Mouse (Mus musculus): Measurements from ENCODE around the gene Ppp1r9a. TPM values are rescaled to one million over a fixed set of nuclear protein-coding genes. Genes with fewer than 3 reads are reported as not detected.

Ppp1r9a gene
- polyA plus RNA-seq, 1 experiment: 32.7 TPM

- TF ChIP-seq POLR2A (IDR thresholded peaks at IDR 0.05; ENCODE audit: borderline replicate concordance, extremely low read depth, insufficient read depth, insufficient read length, poor library complexity, severe bottlenecking): no peak
- no peak for TF ChIP-seq CTCF (IDR thresholded peaks at IDR 0.05; ENCODE audit: borderline replicate concordance, extremely low read depth, insufficient read depth, insufficient read length)
- no peak for DNase-seq (ENCODE audit: low read depth)
Measured at GRCm38 (mm10) chr6:4962197-4962596, 59.5 kb downstream of the Ppp1r9a start.

- DNase-seq (ENCODE audit: low read depth): no peak
- no peak for TF ChIP-seq CTCF (IDR thresholded peaks at IDR 0.05; ENCODE audit: borderline replicate concordance, extremely low read depth, insufficient read depth, insufficient read length)
- TF ChIP-seq POLR2A (IDR thresholded peaks at IDR 0.05; ENCODE audit: borderline replicate concordance, extremely low read depth, insufficient read depth, insufficient read length, poor library complexity, severe bottlenecking): no peak
Measured at GRCm38 (mm10) chr6:4963049-4963448, 60.3 kb downstream of the Ppp1r9a start.

- TF ChIP-seq POLR2A (IDR thresholded peaks at IDR 0.05; ENCODE audit: borderline replicate concordance, extremely low read depth, insufficient read depth, insufficient read length, poor library complexity, severe bottlenecking): no peak
- TF ChIP-seq CTCF (IDR thresholded peaks at IDR 0.05; ENCODE audit: borderline replicate concordance, extremely low read depth, insufficient read depth, insufficient read length): no peak
- DNase-seq (ENCODE audit: low read depth): no peak
Measured at GRCm38 (mm10) chr6:4967236-4967635, 64.5 kb downstream of the Ppp1r9a start.

- peak; percentile 46 for DNase-seq (ENCODE audit: low read depth)
- TF ChIP-seq POLR2A (IDR thresholded peaks at IDR 0.05; ENCODE audit: borderline replicate concordance, extremely low read depth, insufficient read depth, insufficient read length, poor library complexity, severe bottlenecking) (no peak), CTCF (IDR thresholded peaks at IDR 0.05; ENCODE audit: borderline replicate concordance, extremely low read depth, insufficient read depth, insufficient read length) (no peak)
Measured at GRCm38 (mm10) chr6:4971229-4971628, 68.5 kb downstream of the Ppp1r9a start.

GRCm38 (mm10) chr6:4972808-4973207 is 70.1 kb downstream of the Ppp1r9a start:
- DNase-seq (ENCODE audit: low read depth): peak; percentile 71
- TF ChIP-seq CTCF (IDR thresholded peaks at IDR 0.05; ENCODE audit: borderline replicate concordance, extremely low read depth, insufficient read depth, insufficient read length): 0 out of 2 replicates have a peak, but pooled peaks have one; percentile 0
- TF ChIP-seq POLR2A (IDR thresholded peaks at IDR 0.05; ENCODE audit: borderline replicate concordance, extremely low read depth, insufficient read depth, insufficient read length, poor library complexity, severe bottlenecking): no peak

- no peak for DNase-seq (ENCODE audit: low read depth)
- no peak for TF ChIP-seq POLR2A (IDR thresholded peaks at IDR 0.05; ENCODE audit: borderline replicate concordance, extremely low read depth, insufficient read depth, insufficient read length, poor library complexity, severe bottlenecking)
- no peak for TF ChIP-seq CTCF (IDR thresholded peaks at IDR 0.05; ENCODE audit: borderline replicate concordance, extremely low read depth, insufficient read depth, insufficient read length)
Measured at GRCm38 (mm10) chr6:4973337-4973736, 70.6 kb downstream of the Ppp1r9a start.

- no peak for DNase-seq (ENCODE audit: low read depth)
- no peak for TF ChIP-seq POLR2A (IDR thresholded peaks at IDR 0.05; ENCODE audit: borderline replicate concordance, extremely low read depth, insufficient read depth, insufficient read length, poor library complexity, severe bottlenecking)
- no peak for TF ChIP-seq CTCF (IDR thresholded peaks at IDR 0.05; ENCODE audit: borderline replicate concordance, extremely low read depth, insufficient read depth, insufficient read length)
Measured at GRCm38 (mm10) chr6:4977515-4977914, 74.8 kb downstream of the Ppp1r9a start.

- DNase-seq (ENCODE audit: low read depth): no peak
- TF ChIP-seq CTCF (IDR thresholded peaks at IDR 0.05; ENCODE audit: borderline replicate concordance, extremely low read depth, insufficient read depth, insufficient read length): no peak
- no peak for TF ChIP-seq POLR2A (IDR thresholded peaks at IDR 0.05; ENCODE audit: borderline replicate concordance, extremely low read depth, insufficient read depth, insufficient read length, poor library complexity, severe bottlenecking)
Measured at GRCm38 (mm10) chr6:4978249-4978648, 75.5 kb downstream of the Ppp1r9a start.

- no peak for TF ChIP-seq POLR2A (IDR thresholded peaks at IDR 0.05; ENCODE audit: borderline replicate concordance, extremely low read depth, insufficient read depth, insufficient read length, poor library complexity, severe bottlenecking)
- TF ChIP-seq CTCF (IDR thresholded peaks at IDR 0.05; ENCODE audit: borderline replicate concordance, extremely low read depth, insufficient read depth, insufficient read length): no peak
- DNase-seq (ENCODE audit: low read depth): no peak
Measured at GRCm38 (mm10) chr6:4978897-4979296, 76.2 kb downstream of the Ppp1r9a start.

- TF ChIP-seq POLR2A (IDR thresholded peaks at IDR 0.05; ENCODE audit: borderline replicate concordance, extremely low read depth, insufficient read depth, insufficient read length, poor library complexity, severe bottlenecking) (no peak), CTCF (IDR thresholded peaks at IDR 0.05; ENCODE audit: borderline replicate concordance, extremely low read depth, insufficient read depth, insufficient read length) (no peak)
- no peak for DNase-seq (ENCODE audit: low read depth)
Measured at GRCm38 (mm10) chr6:4980113-4980512, 77.4 kb downstream of the Ppp1r9a start.

- peak; percentile 44; the same call in 1 of the 2 replicates for TF ChIP-seq CTCF (IDR thresholded peaks at IDR 0.05; ENCODE audit: borderline replicate concordance, extremely low read depth, insufficient read depth, insufficient read length)
- no peak for TF ChIP-seq POLR2A (IDR thresholded peaks at IDR 0.05; ENCODE audit: borderline replicate concordance, extremely low read depth, insufficient read depth, insufficient read length, poor library complexity, severe bottlenecking)
- DNase-seq (ENCODE audit: low read depth): peak; percentile 47
Measured at GRCm38 (mm10) chr6:4982686-4983162, 80.0 kb downstream of the Ppp1r9a start.

GRCm38 (mm10) chr6:4985668-4986067 is 83.0 kb downstream of the Ppp1r9a start:
- no peak for DNase-seq (ENCODE audit: low read depth)
- no peak for TF ChIP-seq CTCF (IDR thresholded peaks at IDR 0.05; ENCODE audit: borderline replicate concordance, extremely low read depth, insufficient read depth, insufficient read length)
- TF ChIP-seq POLR2A (IDR thresholded peaks at IDR 0.05; ENCODE audit: borderline replicate concordance, extremely low read depth, insufficient read depth, insufficient read length, poor library complexity, severe bottlenecking): no peak
